Mouse (Mus musculus) liver, embryonic 14.5 days (tissue): ENCODE results near the gene Acot6. TPM values are rescaled to one million over a fixed set of nuclear protein-coding genes. Genes with fewer than 3 reads are reported as not detected.
"Not testable (repeated sequence)": the region's sequence is repeated elsewhere in the genome, so short reads cannot be mapped to it uniquely, and the experiment has no call there.

Experiments used
- ATAC-seq: fragments of 200-750 bp; cut with Nextera tagmentation; 2 replicates; pipeline ENCODE4 v1.8.0; 2017; ENCODE audit warnings: moderate number of reproducible peaks, mild to moderate bottlenecking, moderate library complexity; ENCODE audit not compliant: insufficient read depth
- DNase-seq, 3 experiments: peaks; one replicate each; pipeline ENCODE4 v3.0.0-alpha.2; 2012 to 2013; ENCODE audit warnings: low read depth in 3 of 3, low spot score in 3 of 3
- H3K27ac ChIP-seq: fragments of 300-500 bp; sonication (generic); 2 replicates; pipeline ENCODE4 v1.5.1; 2014; ENCODE audit warnings: moderate library complexity, mild to moderate bottlenecking, control low read depth, inconsistent platforms
- H3K27me3 ChIP-seq: fragments of 300-500 bp; sonication (generic); 2 replicates; pipeline ENCODE4 v1.6.1; 2014; ENCODE audit warnings: mild to moderate bottlenecking, low read length, moderate library complexity; ENCODE audit not compliant: control insufficient read depth, insufficient read depth
- H3K36me3 ChIP-seq: fragments of 300-500 bp; sonication (generic); replicated peaks from 2 replicates; pipeline ENCODE4 v1.6.1; 2014; ENCODE audit warnings: low read depth; ENCODE audit not compliant: control insufficient read depth, insufficient read depth
- H3K4me1 ChIP-seq, 2 experiments: fragments of 200-500 bp in 1 of 2; fragments of 300-500 bp in 1 of 2; sonication (generic) in 1 of 2; replicated peaks; 2 replicates each; pipeline ENCODE4 v1.6.1; 2012 to 2014; ENCODE audit warnings: antibody characterized with exemption in 1 of 2, inconsistent platforms in 1 of 2, low read length in 1 of 2; ENCODE audit not compliant: control insufficient read depth in 2 of 2, insufficient read depth in 2 of 2
- H3K4me2 ChIP-seq: fragments of 300-500 bp; sonication (generic); 2 replicates; pipeline ENCODE4 v1.6.1; 2014; ENCODE audit warnings: low read depth, mild to moderate bottlenecking, control low read depth, moderate library complexity
- H3K4me3 ChIP-seq, 2 experiments: fragments of 200-500 bp in 1 of 2; fragments of 300-500 bp in 1 of 2; sonication (generic) in 1 of 2; 2 replicates each; pipeline ENCODE4 v1.5.1; 2012 to 2014; ENCODE audit warnings: low read depth in 2 of 2, low read length in 2 of 2, mild to moderate bottlenecking in 2 of 2, control low read depth in 1 of 2, inconsistent platforms in 1 of 2, moderate library complexity in 1 of 2; ENCODE audit not compliant: insufficient read depth in 1 of 2
- H3K9ac ChIP-seq: fragments of 300-500 bp; sonication (generic); replicated peaks from 2 replicates; pipeline ENCODE4 v1.6.1; 2014; ENCODE audit warnings: mild to moderate bottlenecking, control low read depth, moderate library complexity
- H3K9me3 ChIP-seq: fragments of 300-500 bp; sonication (generic); 2 replicates; pipeline ENCODE4 v1.6.1; 2016; ENCODE audit warnings: low read length, mixed read lengths; ENCODE audit not compliant: control insufficient read depth
- CTCF ChIP-seq: IDR thresholded peaks from 2 replicates; pipeline ENCODE4 v1.5.1; 2016; ENCODE audit warnings: antibody characterized with exemption, low read depth, control low read depth
- EP300 ChIP-seq: IDR thresholded peaks from 2 replicates; pipeline ENCODE4 v1.6.1; 2016; ENCODE audit warnings: antibody characterized with exemption, low read depth
- WGBS: fragments of 180-500 bp; shearing (Covaris S2); extraction: QIAGEN DNeasy Blood & Tissue Kit; methylation state at CpG from one replicate; pipeline ENCODE4 v1.1.7; 2014; ENCODE audit not compliant: insufficient replicate concordance; 5-methylcytosine and 5-hydroxymethylcytosine counted together
- polyA plus RNA-seq, 2 experiments: library from polyadenylated mRNA; depleted of rRNA in 1 of 2; stranded (reverse) in 1 of 2; unstranded in 1 of 2; fragments of >200 nt; fragmentation: Nextera tagmentation in 1 of 2; extraction: Ambion mirVana in 1 of 2; gene quantifications; 2 replicates each; pipeline versions ENCODE4 v1.2.1 to v1.2.3; 2012 to 2014

Gene Acot6
- polyA plus RNA-seq, 2 experiments: 0.48 to 1.0 TPM

DNA sequence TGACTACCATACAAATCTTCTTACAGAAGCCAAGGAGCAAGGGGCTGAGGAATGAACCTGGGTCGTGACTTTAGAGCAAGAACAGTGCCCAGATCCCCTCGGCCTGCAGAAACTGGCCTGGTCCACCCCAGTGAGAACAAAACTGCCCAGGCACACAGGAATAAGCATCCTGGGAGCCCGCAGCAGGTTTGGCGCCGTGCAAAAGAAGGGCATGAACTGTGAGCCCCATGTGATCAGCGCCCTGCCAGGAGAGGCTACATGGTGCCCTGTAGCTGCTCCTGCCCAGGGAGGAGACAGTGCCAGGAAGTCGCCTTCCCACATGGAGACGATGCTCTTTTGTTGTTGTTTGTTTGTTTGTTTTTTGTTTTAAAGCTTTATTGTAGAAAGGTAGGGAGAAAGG lies 35.8 kb upstream of the Acot6 start:
- no peak for DNase-seq
- no peak for ATAC-seq
- Histone ChIP-seq H3K4me2 (no peak overlapping the region), H3K4me3 (no peak overlapping the region), H3K27ac (no peak overlapping the region), H3K9ac (no peak overlapping the region), H3K4me1 (no peaks in the 10 kb centered on the region), H3K9me3 (no peaks in the 10 kb centered on the region), H3K27me3 (peaks cover 9% of the 10 kb centered on the region), H3K36me3 (no peaks in the 10 kb centered on the region)
- WGBS: 59% methylated on average over 8 of the region's 8 CpGs
- no peak for TF ChIP-seq EP300

DNA sequence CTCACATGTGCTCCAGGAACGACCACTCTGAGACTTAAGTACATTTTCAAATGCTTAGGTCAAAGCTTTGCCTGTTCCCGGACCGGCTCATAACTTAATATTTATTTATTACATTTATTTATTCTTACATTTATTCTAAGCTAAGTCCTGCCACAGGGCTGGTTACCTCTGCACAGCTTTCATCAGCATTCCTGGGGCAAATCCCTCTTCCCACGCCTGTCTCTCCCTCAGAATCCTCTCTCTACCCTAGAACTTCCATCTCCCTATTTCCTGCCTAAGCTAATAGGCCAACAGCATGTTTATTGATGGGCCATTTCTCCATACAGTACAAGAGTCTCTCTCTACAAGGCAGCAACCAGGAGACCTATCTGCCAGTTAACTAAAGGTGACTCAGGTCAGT lies 32.7 kb upstream of the Acot6 start:
- ATAC-seq: no peak
- Histone ChIP-seq H3K36me3 (no peaks in the 10 kb centered on the region), H3K4me3 (no peak overlapping the region), H3K9ac (no peak overlapping the region), H3K9me3 (no peaks in the 10 kb centered on the region), H3K27ac (no peak overlapping the region), H3K4me2 (no peak overlapping the region), H3K27me3 (peaks cover 14% of the 10 kb centered on the region), H3K4me1 (no peaks in the 10 kb centered on the region)
- no peak for DNase-seq
- TF ChIP-seq EP300 (no peak), CTCF (no peak)
- 55% methylated on average over 4 of the region's 4 CpGs for WGBS

DNA sequence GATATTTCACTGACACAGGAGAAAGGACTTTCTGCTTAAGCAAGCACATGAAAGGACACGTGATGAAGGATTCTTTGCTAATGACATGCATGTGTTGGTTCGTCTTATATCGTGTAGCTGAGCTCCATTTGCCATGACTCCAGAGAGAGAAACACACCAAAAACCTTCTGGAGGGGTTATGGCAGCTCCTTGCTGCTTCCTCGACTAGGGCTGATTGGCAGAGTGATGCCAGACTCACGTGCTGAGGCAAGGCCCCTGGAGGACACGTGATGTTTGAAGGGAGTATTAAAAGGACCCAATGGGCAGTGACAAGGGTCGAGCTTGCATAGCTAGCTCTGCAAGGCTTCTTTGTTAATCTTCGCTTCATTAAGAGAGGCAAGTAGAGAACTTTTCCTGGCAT lies 32.2 kb upstream of the Acot6 start:
- 46% methylated on average over 8 of the region's 8 CpGs for WGBS
- no peak overlapping the region for H3K27ac ChIP-seq
- no peak overlapping the region for H3K9ac ChIP-seq
- H3K36me3 ChIP-seq: no peaks in the 10 kb centered on the region
- peaks cover 14% of the 10 kb centered on the region for H3K27me3 ChIP-seq
- no peaks in the 10 kb centered on the region for H3K9me3 ChIP-seq
- TF ChIP-seq CTCF (no peak), EP300 (no peak)
- no peaks in the 10 kb centered on the region for H3K4me1 ChIP-seq
- no peak overlapping the region for H3K4me3 ChIP-seq
- no peak for DNase-seq
- ATAC-seq: no peak
- no peak overlapping the region for H3K4me2 ChIP-seq

DNA sequence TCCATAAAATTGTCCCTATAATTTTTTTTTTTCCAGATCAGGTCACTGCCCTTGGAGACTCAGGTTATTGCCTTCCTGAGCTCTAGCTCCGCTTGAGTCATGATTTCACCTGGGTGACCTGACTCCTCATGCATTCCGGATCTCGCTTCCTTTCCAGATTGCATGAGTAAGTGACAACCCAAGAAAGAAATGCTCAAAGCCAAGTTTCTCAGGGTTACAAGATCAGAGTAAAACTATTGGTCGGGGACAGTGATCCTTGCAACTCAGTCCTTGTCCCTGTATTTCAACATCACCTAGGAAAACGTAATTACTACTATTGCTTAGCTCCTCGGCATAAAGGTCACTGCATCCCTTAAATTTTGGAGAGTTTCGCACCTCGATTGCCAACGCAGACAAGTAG lies 31.5 kb upstream of the Acot6 start, which contains the start of gene Acot5:
Gene Acot5 (plus strand): TSS at position 340 of the 400 bp plus-strand sequence.
- ATAC-seq: no peak
- TF ChIP-seq CTCF: no peak
- H3K27ac ChIP-seq: no peak within 1 kb of the TSS
- no peaks in the 10 kb centered on the region for H3K36me3 ChIP-seq
- 47% methylated on average over 9 of the region's 9 CpGs for WGBS
- peaks cover 14% of the 10 kb centered on the region for H3K27me3 ChIP-seq
- peak within 1 kb of the TSS; percentile 1 to 28 for H3K4me3 ChIP-seq
- H3K4me2 ChIP-seq: peak within 1 kb of the TSS; percentile 41
- H3K4me1 ChIP-seq: no peaks in the 10 kb centered on the region
- no peaks in the 10 kb centered on the region for H3K9me3 ChIP-seq
- no peak within 1 kb of the TSS for H3K9ac ChIP-seq
- DNase-seq: no peak

DNA sequence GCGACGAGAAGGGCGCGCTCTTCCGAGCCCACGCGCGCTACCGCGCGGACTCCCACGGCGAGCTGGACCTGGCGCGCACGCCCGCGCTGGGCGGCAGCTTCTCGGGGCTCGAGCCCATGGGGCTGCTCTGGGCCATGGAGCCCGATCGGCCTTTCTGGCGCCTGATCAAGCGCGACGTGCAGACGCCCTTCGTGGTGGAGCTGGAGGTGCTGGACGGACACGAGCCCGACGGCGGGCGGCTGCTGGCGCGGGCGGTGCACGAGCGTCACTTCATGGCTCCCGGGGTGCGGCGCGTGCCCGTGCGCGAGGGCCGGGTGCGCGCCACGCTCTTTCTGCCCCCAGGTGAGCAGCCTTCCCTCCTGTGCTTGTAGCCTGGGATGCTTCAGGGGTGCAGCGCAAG lies 30.9 kb upstream of the Acot6 start:
- WGBS: 3% methylated on average over 42 of the region's 52 CpGs
- H3K36me3 ChIP-seq, H3K4me1 ChIP-seq, H3K27ac ChIP-seq, ATAC-seq, DNase-seq, H3K9me3 ChIP-seq, H3K9ac ChIP-seq: not testable (repeated sequence)
- peaks cover 14% of the 10 kb centered on the region for H3K27me3 ChIP-seq
- peak overlapping the region; percentile 1 to 28 for H3K4me3 ChIP-seq
- H3K4me2 ChIP-seq: peak overlapping the region; percentile 41

GRCm38 (mm10) chr12:84071696-84072095 lies 28.8 kb upstream of the Acot6 start:
- no peak overlapping the region for H3K27ac ChIP-seq
- TF ChIP-seq CTCF (no peak), EP300 (no peak)
- H3K4me1 ChIP-seq: no peaks in the 10 kb centered on the region
- H3K36me3 ChIP-seq: no peaks in the 10 kb centered on the region
- WGBS: 63% methylated on average over 2 of the region's 2 CpGs
- H3K4me3 ChIP-seq: no peak overlapping the region
- H3K4me2 ChIP-seq: no peak overlapping the region
- ATAC-seq: no peak
- peaks cover 14% of the 10 kb centered on the region for H3K27me3 ChIP-seq
- no peaks in the 10 kb centered on the region for H3K9me3 ChIP-seq
- H3K9ac ChIP-seq: no peak overlapping the region
- no peak for DNase-seq
